Mouse (Mus musculus) adrenal gland, adult 10 weeks (tissue): Measurements from ENCODE around the gene Cdkl4. TPM values are rescaled to one million over a fixed set of nuclear protein-coding genes. Genes with fewer than 3 reads are reported as not detected.

Experiments
- polyA plus RNA-seq: library from polyadenylated mRNA; stranded (reverse); fragments of 350-450 nt; fragmentation: Illumina TruSeq; extraction: RNeasy Lipid Tissue Mini Kit (QIAGEN cat#74804); gene quantifications from one replicate; pipeline ENCODE4 v1.2.3, GENCODE M21; 2014; ENCODE audit warnings: low read depth, low replicate concordance

The Cdkl4 gene
- polyA plus RNA-seq: not detected

DNA sequence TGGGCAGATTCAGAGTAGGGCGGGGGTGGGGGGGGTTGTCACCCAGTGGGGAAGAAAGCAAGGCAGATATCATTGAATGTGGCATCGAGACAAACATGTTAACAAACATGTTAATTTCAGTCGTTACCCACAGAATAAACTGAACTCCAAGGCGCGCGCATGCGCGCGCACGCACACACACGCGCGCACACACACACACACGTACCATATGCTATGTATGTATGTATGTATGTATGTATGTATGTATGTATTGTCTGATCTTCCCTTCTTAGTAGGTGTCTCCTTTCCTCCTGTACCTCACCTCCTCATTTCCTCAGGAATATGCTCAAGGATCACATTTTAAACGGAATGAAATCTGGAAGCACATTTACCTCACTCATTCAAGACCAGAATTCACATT is at the start of gene Cdkl4:
Gene Cdkl4, minus strand, starts transcription at position 175 of the 400 bp plus-strand sequence.

DNA sequence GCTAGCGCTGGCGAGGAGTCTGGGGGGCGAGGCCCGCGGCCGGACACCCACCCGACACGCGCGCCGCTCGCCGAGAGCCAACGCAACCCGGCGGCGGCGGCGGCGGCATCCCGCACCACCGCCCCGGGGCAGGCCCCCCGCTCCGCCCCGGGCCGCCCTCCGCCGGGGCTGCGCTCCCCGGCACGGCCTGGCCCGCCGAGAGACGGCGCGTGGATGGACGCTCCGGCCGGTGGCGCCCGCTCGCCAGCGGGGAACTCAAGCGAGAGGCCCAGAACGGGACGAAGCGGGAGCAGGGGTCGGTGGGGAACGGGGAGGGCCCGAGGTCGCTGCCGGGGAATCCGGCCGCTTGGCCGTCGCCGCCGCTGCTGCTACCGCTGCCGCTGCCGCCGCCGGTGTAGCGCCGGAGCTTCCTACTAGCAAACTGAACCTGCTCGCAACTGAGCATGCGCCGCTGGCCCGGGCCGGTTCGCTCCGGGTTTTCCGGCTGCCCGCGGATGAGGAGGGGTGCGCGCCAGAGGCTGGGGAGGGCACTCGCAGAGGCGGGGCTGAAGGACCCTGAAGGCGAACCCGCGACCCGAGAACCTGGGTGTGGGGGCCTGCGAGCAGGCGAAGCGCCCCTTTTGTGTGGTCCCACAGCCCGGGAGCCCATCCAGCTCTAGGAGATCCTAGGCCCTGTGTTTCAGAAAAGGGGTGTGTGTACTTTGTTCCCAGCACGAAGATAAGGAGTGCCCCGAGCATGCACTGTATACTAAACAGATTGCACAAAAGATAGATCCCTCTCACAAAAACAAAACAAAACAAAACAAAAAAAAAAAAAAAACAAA is 97.4 kb downstream of the Cdkl4 start, which contains the start of gene Sos1:
Gene Sos1, minus strand, starts transcription at position 423 of the 824 bp plus-strand sequence.

Other genes starting within 250 kb of the Cdkl4 start
- gene Gm10190, start 204.3 kb downstream of the Cdkl4 start, polyA plus RNA-seq: not detected
- 63.0 TPM for gene Sos1, start 97.4 kb downstream of the Cdkl4 start, polyA plus RNA-seq
- 83.2 TPM for gene Map4k3, start 150.7 kb upstream of the Cdkl4 start, polyA plus RNA-seq